Mouse (Mus musculus) lung, embryonic 15.5 days (tissue): ENCODE results near the gene Klrc3. TPM values are rescaled to one million over a fixed set of nuclear protein-coding genes. Genes with fewer than 3 reads are reported as not detected.
"Not testable (repeated sequence)": the region's sequence is repeated elsewhere in the genome, so short reads cannot be mapped to it uniquely, and the experiment has no call there.

Experiments used
- ATAC-seq: fragments of 200-750 bp; cut with Nextera tagmentation; 2 replicates; pipeline ENCODE4 v1.8.0; 2017; ENCODE audit warnings: moderate number of reproducible peaks, borderline replicate concordance; ENCODE audit not compliant: low FRiP score, low TSS enrichment; ENCODE audit errors: extremely low read depth
- H3K27ac ChIP-seq: fragments of 300-500 bp; sonication (generic); 2 replicates; pipeline ENCODE4 v1.5.1; 2015; ENCODE audit warnings: moderate library complexity, mild to moderate bottlenecking, inconsistent platforms
- H3K27me3 ChIP-seq: fragments of 300-500 bp; sonication (generic); 2 replicates; pipeline ENCODE4 v1.6.1; 2015; ENCODE audit warnings: inconsistent platforms
- H3K36me3 ChIP-seq: fragments of 300-500 bp; sonication (generic); 2 replicates; pipeline ENCODE4 v1.6.1; 2015; ENCODE audit warnings: inconsistent platforms
- H3K4me1 ChIP-seq: fragments of 300-500 bp; sonication (generic); 2 replicates; pipeline ENCODE4 v1.6.1; 2015; ENCODE audit warnings: inconsistent platforms
- H3K4me2 ChIP-seq: fragments of 300-500 bp; sonication (generic); 2 replicates; pipeline ENCODE4 v1.6.1; 2015; ENCODE audit warnings: inconsistent platforms, mild to moderate bottlenecking, moderate library complexity
- H3K4me3 ChIP-seq: fragments of 300-500 bp; sonication (generic); 2 replicates; pipeline ENCODE4 v1.5.1; 2015; ENCODE audit warnings: mild to moderate bottlenecking, inconsistent platforms
- H3K9ac ChIP-seq: fragments of 300-500 bp; sonication (generic); 2 replicates; pipeline ENCODE4 v1.6.1; 2015; ENCODE audit warnings: inconsistent platforms
- H3K9me3 ChIP-seq: fragments of 300-500 bp; sonication (generic); 2 replicates; pipeline ENCODE4 v1.6.1; 2016; ENCODE audit warnings: inconsistent platforms
- WGBS: fragments of 180-500 bp; shearing (Covaris S2); methylation state at CpG from one replicate; pipeline ENCODE4 v1.1.7; 2015; 5-methylcytosine and 5-hydroxymethylcytosine counted together
- polyA plus RNA-seq: library from polyadenylated mRNA; unstranded; fragments of >200 nt; fragmentation: Nextera tagmentation; extraction: Ambion mirVana; gene quantifications from 2 replicates; pipeline ENCODE4 v1.2.1, GENCODE M21; 2015

The Klrc3 gene
- polyA plus RNA-seq = not detected in 2 replicates

GRCm38 (mm10) chr6:129643237-129643636, at the start of gene Klrc3:
Klrc3 (minus strand) TSS chr6:129643337.
- not testable (repeated sequence) for H3K27ac ChIP-seq, ATAC-seq, H3K4me3 ChIP-seq, H3K27me3 ChIP-seq, H3K4me2 ChIP-seq, H3K9me3 ChIP-seq, H3K36me3 ChIP-seq, H3K9ac ChIP-seq, H3K4me1 ChIP-seq
- 80% methylated on average over 3 of the region's 3 CpGs for WGBS

DNA sequence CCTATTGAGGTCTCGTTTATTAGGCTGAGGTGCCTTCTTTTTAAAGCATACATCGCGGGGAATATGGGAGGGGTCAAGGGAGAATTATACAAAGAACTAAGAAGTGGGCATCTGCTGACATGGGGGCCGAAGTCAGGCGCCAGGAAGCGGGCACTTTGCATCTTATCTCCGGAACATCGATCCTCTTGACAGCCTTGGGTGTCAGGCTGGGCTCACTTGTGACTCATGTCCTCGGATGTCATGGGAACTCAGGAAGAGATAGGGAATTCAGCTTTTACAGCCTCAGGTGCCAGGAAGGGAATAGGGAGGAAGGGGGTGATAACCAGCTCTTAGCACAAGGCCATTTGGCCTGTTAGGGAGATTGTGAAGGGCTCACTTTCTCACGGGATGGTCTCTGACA, 48.3 kb upstream of the Klrc3 start:
- not testable (repeated sequence) for H3K4me3 ChIP-seq, H3K4me2 ChIP-seq, H3K9ac ChIP-seq, H3K9me3 ChIP-seq, H3K36me3 ChIP-seq, ATAC-seq, H3K27ac ChIP-seq, H3K4me1 ChIP-seq, H3K27me3 ChIP-seq
- WGBS = 58% methylated on average over 10 of the region's 10 CpGs

- no peak overlapping the region for H3K4me2 ChIP-seq
- H3K4me3 ChIP-seq = no peak overlapping the region
- no peak for ATAC-seq
- no peaks in the 10 kb centered on the region for H3K27me3 ChIP-seq
- 39% methylated on average over 1 of the region's 1 CpGs for WGBS
- H3K4me1 ChIP-seq = no peaks in the 10 kb centered on the region
- no peak overlapping the region for H3K27ac ChIP-seq
- no peaks in the 10 kb centered on the region for H3K36me3 ChIP-seq
- no peaks in the 10 kb centered on the region for H3K9me3 ChIP-seq
- H3K9ac ChIP-seq = no peak overlapping the region
Observed at GRCm38 (mm10) chr6:129680379-129680778, 37.2 kb upstream of the Klrc3 start.

- no peak for ATAC-seq
Observed at GRCm38 (mm10) chr6:129678873-129679272, 35.7 kb upstream of the Klrc3 start, which contains the start of gene Klrc1. Klrc1 (minus strand) TSS chr6:129678973.

DNA sequence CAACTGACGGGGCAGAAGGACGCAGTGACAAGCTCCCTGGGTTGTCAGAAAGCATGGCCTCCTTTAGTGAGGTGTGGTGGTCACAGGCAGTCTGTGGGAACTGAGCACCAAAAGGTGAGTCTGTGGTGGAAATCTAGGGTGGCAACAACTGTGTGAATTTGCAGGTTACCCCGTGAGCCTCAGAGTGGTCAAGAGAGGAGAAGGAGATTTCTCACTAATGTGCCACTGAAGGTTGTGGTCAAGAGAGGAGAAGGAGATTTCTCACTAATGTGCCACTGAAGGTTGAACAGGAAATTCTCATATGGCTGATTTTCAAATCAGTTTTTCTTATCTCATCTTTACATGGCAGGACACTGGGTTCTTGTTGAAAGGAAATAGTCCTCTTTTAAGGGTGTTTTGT, 18.2 kb upstream of the Klrc3 start:
- ATAC-seq, H3K27me3 ChIP-seq, H3K27ac ChIP-seq, H3K4me2 ChIP-seq, H3K36me3 ChIP-seq, H3K9ac ChIP-seq, H3K9me3 ChIP-seq, H3K4me3 ChIP-seq, H3K4me1 ChIP-seq: not testable (repeated sequence)
- no CpG with 5 or more reads among the region's 3 CpGs for WGBS

More at GRCm38 (mm10) chr6:129678873-129679272, 35.7 kb upstream of the Klrc3 start, which contains the start of gene Klrc1:
- no peaks in the 10 kb centered on the region for H3K4me1 ChIP-seq
- H3K4me3 ChIP-seq = no peak within 1 kb of the TSS
- no peak within 1 kb of the TSS for H3K27ac ChIP-seq
- no peak within 1 kb of the TSS for H3K9ac ChIP-seq
- H3K9me3 ChIP-seq = no peaks in the 10 kb centered on the region
- H3K36me3 ChIP-seq = no peaks in the 10 kb centered on the region
- no peak within 1 kb of the TSS for H3K4me2 ChIP-seq
- 66% methylated on average over 3 of the region's 3 CpGs for WGBS
- H3K27me3 ChIP-seq = no peaks in the 10 kb centered on the region

DNA sequence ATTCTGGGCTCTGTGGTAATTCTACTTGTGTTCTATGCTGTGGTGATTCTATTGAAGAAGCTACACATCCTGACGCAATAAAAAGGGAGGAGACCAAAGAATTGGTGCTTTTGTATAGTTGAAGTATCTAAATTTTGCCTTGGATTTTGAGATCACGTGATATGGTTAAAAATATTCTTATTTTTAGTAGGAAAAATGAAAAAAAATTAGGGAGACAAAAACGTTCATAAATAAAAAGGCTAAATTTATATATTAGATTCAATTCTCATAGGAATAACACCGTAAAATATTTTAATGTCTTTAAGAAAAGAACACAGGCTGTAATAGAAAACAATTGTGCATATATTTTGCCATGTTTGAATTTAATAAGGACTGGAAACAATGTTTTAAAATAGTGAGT, 17.5 kb upstream of the Klrc3 start, which contains the start of gene Klrc2:
Gene Klrc2, minus strand, starts transcription at position 101 of the 400 bp plus-strand sequence.
- H3K9me3 ChIP-seq, H3K27me3 ChIP-seq, H3K36me3 ChIP-seq, H3K9ac ChIP-seq, H3K27ac ChIP-seq, ATAC-seq, H3K4me3 ChIP-seq, H3K4me2 ChIP-seq, H3K4me1 ChIP-seq: not testable (repeated sequence)
- 71% methylated on average over 4 of the region's 4 CpGs for WGBS

GRCm38 (mm10) chr6:129644054-129644453, 917 bp upstream of the Klrc3 start:
- not testable (repeated sequence) for H3K27me3 ChIP-seq, H3K4me1 ChIP-seq, H3K9me3 ChIP-seq, H3K4me3 ChIP-seq, H3K4me2 ChIP-seq, H3K9ac ChIP-seq, H3K27ac ChIP-seq, ATAC-seq, H3K36me3 ChIP-seq
- WGBS = 60% methylated on average over 1 of the region's 3 CpGs

- 88% methylated on average over 2 of the region's 2 CpGs for WGBS
- not testable (repeated sequence) for ATAC-seq, H3K27ac ChIP-seq, H3K4me1 ChIP-seq, H3K27me3 ChIP-seq, H3K4me3 ChIP-seq, H3K9me3 ChIP-seq, H3K9ac ChIP-seq, H3K36me3 ChIP-seq, H3K4me2 ChIP-seq
Observed at GRCm38 (mm10) chr6:129631046-129631445, 12.1 kb downstream of the Klrc3 start.

DNA sequence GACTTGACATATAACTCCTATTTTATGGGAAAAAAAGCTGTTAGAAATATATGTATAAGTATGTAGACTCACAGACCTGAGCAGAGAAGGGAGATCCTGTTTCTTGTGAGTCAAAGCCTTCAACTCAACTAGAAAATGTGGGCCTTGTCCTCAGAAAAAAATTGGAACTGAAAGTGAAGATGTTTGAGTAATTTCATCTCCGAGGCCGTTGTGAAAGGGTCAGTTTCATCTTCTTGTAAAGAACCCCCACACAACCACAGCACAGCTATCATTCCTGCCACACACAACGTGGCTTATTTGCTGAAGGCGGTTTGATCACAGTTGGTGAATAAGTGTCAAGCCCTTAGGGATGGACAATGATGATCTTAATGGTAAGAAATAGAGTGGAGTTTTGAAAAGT, 19.4 kb downstream of the Klrc3 start, which contains the start of gene Klrk1:
Gene Klrk1, minus strand, starts transcription at position 130 of the 400 bp plus-strand sequence.
- no peak for ATAC-seq
- 67% methylated on average over 4 of the region's 4 CpGs for WGBS

DNA sequence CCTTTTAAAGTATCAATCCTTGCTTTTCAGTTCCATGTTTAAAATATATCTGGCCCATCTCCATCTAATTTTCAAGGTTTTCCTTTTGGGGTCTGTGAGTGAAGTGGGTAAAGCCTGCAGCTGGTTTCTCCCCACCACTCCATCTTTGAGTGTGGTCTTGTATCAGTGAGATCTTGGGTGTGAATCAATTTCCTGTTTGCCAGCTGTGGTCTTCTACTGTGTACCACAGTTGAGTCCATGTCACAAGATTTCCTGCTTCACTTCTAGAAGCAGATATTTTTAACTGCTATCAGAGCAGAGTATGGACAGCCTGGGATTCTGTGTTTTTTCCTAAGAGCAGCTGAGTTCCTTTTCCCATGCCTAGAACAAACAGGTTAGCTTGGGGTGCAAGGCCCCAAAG, 34.8 kb downstream of the Klrc3 start:
- Histone ChIP-seq H3K36me3 (no peaks in the 10 kb centered on the region), H3K4me3 (no peak overlapping the region), H3K27me3 (no peaks in the 10 kb centered on the region), H3K4me1 (no peaks in the 10 kb centered on the region), H3K9ac (no peak overlapping the region), H3K9me3 (no peaks in the 10 kb centered on the region), H3K4me2 (no peak overlapping the region), H3K27ac (no peak overlapping the region)
- no peak for ATAC-seq

More for the DNA sequence above, 19.4 kb downstream of the Klrc3 start, which contains the start of gene Klrk1:
- Histone ChIP-seq H3K27me3 (no peaks in the 10 kb centered on the region), H3K27ac (no peak within 1 kb of the TSS), H3K9ac (no peak within 1 kb of the TSS), H3K4me3 (no peak within 1 kb of the TSS), H3K4me2 (no peak within 1 kb of the TSS), H3K36me3 (no peaks in the 10 kb centered on the region), H3K9me3 (no peaks in the 10 kb centered on the region), H3K4me1 (no peaks in the 10 kb centered on the region)

DNA sequence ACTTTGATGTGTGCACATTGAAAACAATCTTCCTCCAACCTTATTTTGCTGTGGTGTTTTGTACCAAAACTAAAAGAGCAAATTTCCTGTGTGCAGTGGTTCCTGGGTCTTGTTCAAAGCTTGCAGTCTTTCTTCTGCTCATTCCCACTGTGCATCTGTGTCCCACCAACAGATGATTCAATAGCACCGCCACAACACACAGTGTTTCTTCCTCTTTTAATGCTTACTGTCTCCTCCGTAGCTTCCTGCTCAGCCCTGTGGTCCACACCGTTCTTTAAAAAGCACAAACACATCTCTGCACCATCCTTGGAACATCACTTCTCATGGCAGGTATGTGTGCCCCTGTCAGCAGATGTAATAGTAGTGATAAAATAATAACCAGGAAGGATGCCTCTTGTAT, 51.6 kb downstream of the Klrc3 start, which contains the start of gene Klrd1:
Gene Klrd1, plus strand, starts transcription at position 275 of the 400 bp plus-strand sequence.
- WGBS = 70% methylated on average over 3 of the region's 3 CpGs
- no peak within 1 kb of the TSS for H3K27ac ChIP-seq

More for the DNA sequence above, 51.6 kb downstream of the Klrc3 start, which contains the start of gene Klrd1:
- Histone ChIP-seq H3K4me2 (no peak within 1 kb of the TSS), H3K4me3 (no peak within 1 kb of the TSS), H3K27me3 (no peaks in the 10 kb centered on the region), H3K36me3 (no peaks in the 10 kb centered on the region), H3K9me3 (no peaks in the 10 kb centered on the region), H3K9ac (no peak within 1 kb of the TSS), H3K4me1 (no peaks in the 10 kb centered on the region)
- ATAC-seq = no peak
